In genomic region chr11:98581286-98582029, GRCm38 (mm10) we compare ENCODE assay signal across 15 mouse cellular contexts. TPM values are rescaled to one million over a fixed set of nuclear protein-coding genes. Genes with fewer than 3 reads are reported as not detected.
DNase-seq lines count a peak whose midpoint lies in the region; ATAC-seq and TF ChIP-seq lines count a peak whose summit lies in the region.
"Had no signal": no experiment of that assay in that cellular context is flagged by ENCODE, and none has a peak within 500 bp of the region (broad histone marks: within the 10 kb centered on the region; RNA-seq: fewer than 3 reads in every experiment).

No protein-coding gene starts in this region.

- peaks cover 68% of the 10 kb centered on the region for H3K4me1 ChIP-seq in heart, embryonic 12.5 days (replicated peaks)
- peaks cover 41 to 65% of the 10 kb centered on the region in 2 experiments for H3K4me1 ChIP-seq in liver, embryonic 14.5 days (replicated peaks; ENCODE audit: control insufficient read depth in 2 of 2, insufficient read depth in 2 of 2, low read length in 1 of 2)

- H3K36me3 ChIP-seq in heart, embryonic 12.5 days, result peaks cover 34% of the 10 kb centered on the region
- peaks cover 11% of the 10 kb centered on the region for H3K36me3 ChIP-seq in liver, embryonic 14.5 days (replicated peaks; ENCODE audit: control insufficient read depth, insufficient read depth, low read depth)

- no peak for ATAC-seq in heart, embryonic 12.5 days (ENCODE audit: insufficient number of reproducible peaks, low FRiP score)
- peak; percentile 51 for ATAC-seq in common myeloid progenitor, adult 5-6 weeks (replicated peaks; ENCODE audit: low read depth, poor library complexity, severe bottlenecking)
- peak; percentile 6 for ATAC-seq in liver, embryonic 14.5 days (ENCODE audit: insufficient read depth)

- no peak for DNase-seq in heart, adult 9 months (ENCODE audit: low spot score in 2 of 2)
- DNase-seq in ES-CJ7 (ENCODE audit: low read depth, low spot score), result peak; percentile 75
- DNase-seq in liver, embryonic 14.5 days (ENCODE audit: low read depth in 3 of 3, low spot score in 3 of 3), result peak in 1 of 3 experiments; percentile 63
- no peak for DNase-seq in left cerebral cortex, postnatal 25 days (ENCODE audit: low spot score in 2 of 2)
- DNase-seq in kidney, postnatal 14 days, result no peak
- no peak for DNase-seq in left cerebral cortex, adult 8-10 months (ENCODE audit: low spot score in 2 of 2)

- H3K27ac ChIP-seq in heart, embryonic 12.5 days (ENCODE audit: poor library complexity, severe bottlenecking), result peak overlapping the region; percentile 77
- H3K27ac ChIP-seq in liver, embryonic 14.5 days, result peak overlapping the region; percentile 99
- H3K27ac ChIP-seq: macrophage had no signal

- peak overlapping the region; percentile 37 for H3K4me2 ChIP-seq in heart, embryonic 12.5 days
- peak overlapping the region; percentile 94 for H3K4me2 ChIP-seq in liver, embryonic 14.5 days (ENCODE audit: low read depth)
- H3K4me2 ChIP-seq: heart, embryonic 15.5 days had no signal

- no peaks in the 10 kb centered on the region for H3K27me3 ChIP-seq in heart, embryonic 12.5 days (replicated peaks)
- H3K27me3 ChIP-seq in liver, embryonic 14.5 days (ENCODE audit: control insufficient read depth, insufficient read depth, low read length), result no peaks in the 10 kb centered on the region
- H3K27me3 ChIP-seq: heart, embryonic 15.5 days had no signal

- H3K9ac ChIP-seq in heart, embryonic 12.5 days, result peak overlapping the region; percentile 31; the same call in 1 of the 2 replicates
- peak overlapping the region; percentile 98 for H3K9ac ChIP-seq in liver, embryonic 14.5 days (replicated peaks)
- H3K9ac ChIP-seq: heart, embryonic 15.5 days had no signal

- 55% methylated on average over 17 of the region's 17 CpGs for WGBS in heart, embryonic 12.5 days
- 14% methylated on average over 17 of the region's 17 CpGs for WGBS in liver, embryonic 14.5 days (ENCODE audit: insufficient replicate concordance)

- no peaks in the 10 kb centered on the region for H3K9me3 ChIP-seq in heart, embryonic 12.5 days (replicated peaks)
- no peaks in the 10 kb centered on the region for H3K9me3 ChIP-seq in liver, embryonic 14.5 days (ENCODE audit: control insufficient read depth, low read length)
- H3K9me3 ChIP-seq: heart, embryonic 15.5 days had no signal

- no peak for TF ChIP-seq CTCF in liver, embryonic 14.5 days (IDR thresholded peaks at IDR 0.05; ENCODE audit: low read depth)

- H3K4me3 ChIP-seq in heart, embryonic 12.5 days, result no peak overlapping the region
- H3K4me3 ChIP-seq in liver, embryonic 14.5 days (ENCODE audit: insufficient read depth in 1 of 2, low read depth in 2 of 2, low read length in 2 of 2), result peak overlapping the region; percentile 62 to 71
- H3K4me3 ChIP-seq: heart, embryonic 15.5 days had no signal

- no peak for TF ChIP-seq EP300 in liver, embryonic 14.5 days (IDR thresholded peaks at IDR 0.05; ENCODE audit: low read depth)

- intact Hi-C loops in left cerebral cortex, postnatal 25 days (cut with DNase I), result no loop called here

RNA-seq across cellular contexts. Expression of gene Ormdl3, which starts 5.7 kb away (rescaled TPM):
- polyA plus RNA-seq in heart, embryonic 12.5 days (2016; fragmentation: Nextera tagmentation; extraction: Ambion mirVana), result 66.9 and 71.0 TPM in 2 replicates
- 17.9 and 19.2 TPM in 2 replicates for total RNA-seq in common myeloid progenitor, adult 5-6 weeks (2017)
- 23.4 and 27.4 TPM in 2 replicates for polyA plus RNA-seq in liver, embryonic 14.5 days (2012; rRNA removed)
- polyA plus RNA-seq in liver, embryonic 14.5 days (2014; fragmentation: Nextera tagmentation; extraction: Ambion mirVana), result 6.4 and 6.8 TPM in 2 replicates
- total RNA-seq in left cerebral cortex, postnatal 25 days (2021), result 10 to 100 TPM; 48.9 TPM
- 10 to 100 TPM; 43.6 to 47.0 (median 45.1) TPM for total RNA-seq in left cerebral cortex, adult 8-10 months (2022)

RNA-seq across cellular contexts. Expression of gene Lrrc3c, which starts 16.6 kb away (rescaled TPM):
- not detected in 2 replicates for polyA plus RNA-seq in heart, embryonic 12.5 days (2016; fragmentation: Nextera tagmentation; extraction: Ambion mirVana)
- total RNA-seq in common myeloid progenitor, adult 5-6 weeks (2017), result not detected in 2 replicates
- polyA plus RNA-seq in liver, embryonic 14.5 days (2012; rRNA removed), result not detected in 2 replicates
- not detected in 2 replicates for polyA plus RNA-seq in liver, embryonic 14.5 days (2014; fragmentation: Nextera tagmentation; extraction: Ambion mirVana)
- not detected for total RNA-seq in left cerebral cortex, postnatal 25 days (2021)
- not detected for total RNA-seq in left cerebral cortex, adult 8-10 months (2022)
- polyA plus RNA-seq: embryonic facial prominence, embryonic 11.5 days; frontal cortex, adult 2 months; heart, embryonic 15.5 days; kidney, embryonic 16.5 days; limb, embryonic 11.5 days; macrophage; testis, adult 2 months had no signal

RNA-seq across cellular contexts. Expression of gene Zpbp2, which starts 30.6 kb away (rescaled TPM):
- 0.28 and 0.52 TPM in 2 replicates for polyA plus RNA-seq in heart, embryonic 12.5 days (2016; fragmentation: Nextera tagmentation; extraction: Ambion mirVana)
- total RNA-seq in common myeloid progenitor, adult 5-6 weeks (2017), result 0.59 and 2.8 TPM in 2 replicates
- 0.30 and 0.44 TPM in 2 replicates for polyA plus RNA-seq in liver, embryonic 14.5 days (2012; rRNA removed)
- 0.76 and 0.83 TPM in 2 replicates for polyA plus RNA-seq in liver, embryonic 14.5 days (2014; fragmentation: Nextera tagmentation; extraction: Ambion mirVana)
- total RNA-seq in left cerebral cortex, postnatal 25 days (2021), result not detected
- not detected for total RNA-seq in left cerebral cortex, adult 8-10 months (2022)
- polyA plus RNA-seq: macrophage had no signal

RNA-seq across cellular contexts. Expression of gene Ikzf3, which starts 35.6 kb away (rescaled TPM):
- polyA plus RNA-seq in heart, embryonic 12.5 days (2016; fragmentation: Nextera tagmentation; extraction: Ambion mirVana), result 0.06 and 0.26 TPM in 2 replicates
- 0.15 TPM in 1 of 2 replicates, not detected in the other for total RNA-seq in common myeloid progenitor, adult 5-6 weeks (2017)
- polyA plus RNA-seq in liver, embryonic 14.5 days (2012; rRNA removed), result 0.15 and 0.27 TPM in 2 replicates
- 0.05 and 0.10 TPM in 2 replicates for polyA plus RNA-seq in liver, embryonic 14.5 days (2014; fragmentation: Nextera tagmentation; extraction: Ambion mirVana)
- under 1 TPM in 1 of 2 experiments, not detected in 1; 0.78 TPM for total RNA-seq in left cerebral cortex, postnatal 25 days (2021)
- under 1 TPM; 0.23 to 0.76 (median 0.52) TPM for total RNA-seq in left cerebral cortex, adult 8-10 months (2022)
- polyA plus RNA-seq: limb, embryonic 11.5 days had no signal

RNA-seq across cellular contexts. Expression of gene Gm12355, which starts 44.0 kb away (rescaled TPM):
- 0.18 and 0.47 TPM in 2 replicates for polyA plus RNA-seq in heart, embryonic 12.5 days (2016; fragmentation: Nextera tagmentation; extraction: Ambion mirVana)
- total RNA-seq in common myeloid progenitor, adult 5-6 weeks (2017), result 5.8 and 9.3 TPM in 2 replicates
- polyA plus RNA-seq in liver, embryonic 14.5 days (2012; rRNA removed), result 0.03 and 0.19 TPM in 2 replicates
- polyA plus RNA-seq in liver, embryonic 14.5 days (2014; fragmentation: Nextera tagmentation; extraction: Ambion mirVana), result 0.47 and 0.68 TPM in 2 replicates
- total RNA-seq in left cerebral cortex, postnatal 25 days (2021), result 10 to 100 TPM; 11.6 to 14.0 TPM
- 10 to 100 TPM; 11.8 to 14.5 (median 13.1) TPM for total RNA-seq in left cerebral cortex, adult 8-10 months (2022)
- polyA plus RNA-seq: macrophage had no signal
